Mouse (Mus musculus): Measurements from ENCODE around the gene Acot2.
A peak's percentile ranks its signal among the peaks of the same experiment; 100 is the strongest.
"Not testable (repeated sequence)": the region's sequence is repeated elsewhere in the genome, so short reads cannot be mapped to it uniquely, and the experiment has no call there.

Gene Acot2

DNA sequence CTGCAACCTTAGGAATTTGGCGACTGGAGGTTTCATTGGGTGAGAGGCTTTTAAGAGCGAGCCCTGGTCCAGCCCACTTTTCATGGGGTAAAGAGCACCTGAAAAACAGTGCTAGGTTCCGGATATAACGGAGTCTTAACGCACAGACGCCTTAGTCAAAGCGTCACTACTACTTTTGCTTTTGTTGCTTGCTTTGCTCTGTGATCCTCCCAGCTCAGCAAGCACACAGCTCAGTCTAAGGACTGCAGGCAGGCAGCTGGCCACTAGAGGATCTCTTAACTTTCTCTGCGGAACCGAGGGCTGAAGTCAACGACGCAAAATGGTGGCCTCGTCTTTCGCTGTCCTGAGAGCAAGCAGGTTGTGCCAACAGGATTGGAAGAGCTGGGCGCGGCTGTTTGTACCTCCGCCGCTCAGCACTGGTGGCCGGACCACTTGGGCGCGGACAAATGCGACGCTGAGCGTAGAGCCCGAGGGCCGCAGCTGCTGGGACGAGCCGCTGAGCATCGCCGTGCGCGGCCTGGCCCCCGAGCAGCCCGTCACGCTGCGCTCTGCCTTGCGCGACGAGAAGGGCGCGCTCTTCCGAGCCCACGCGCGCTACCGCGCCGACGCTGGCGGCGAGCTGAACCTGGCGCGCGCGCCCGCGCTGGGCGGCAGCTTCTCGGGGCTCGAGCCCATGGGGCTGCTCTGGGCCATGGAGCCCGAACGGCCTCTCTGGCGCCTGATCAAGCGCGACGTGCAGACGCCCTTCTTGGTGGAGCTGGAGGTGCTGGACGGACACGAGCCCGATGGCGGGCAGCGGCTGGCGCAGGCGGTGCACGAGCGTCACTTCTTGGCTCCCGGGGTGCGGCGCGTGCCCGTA is at the start of gene Acot2:
Gene Acot2 (plus strand): TSS at position 279 of the 859 bp plus-strand sequence.
- peak; percentile 86 for DNase-seq (ENCODE audit: low spot score)

DNA sequence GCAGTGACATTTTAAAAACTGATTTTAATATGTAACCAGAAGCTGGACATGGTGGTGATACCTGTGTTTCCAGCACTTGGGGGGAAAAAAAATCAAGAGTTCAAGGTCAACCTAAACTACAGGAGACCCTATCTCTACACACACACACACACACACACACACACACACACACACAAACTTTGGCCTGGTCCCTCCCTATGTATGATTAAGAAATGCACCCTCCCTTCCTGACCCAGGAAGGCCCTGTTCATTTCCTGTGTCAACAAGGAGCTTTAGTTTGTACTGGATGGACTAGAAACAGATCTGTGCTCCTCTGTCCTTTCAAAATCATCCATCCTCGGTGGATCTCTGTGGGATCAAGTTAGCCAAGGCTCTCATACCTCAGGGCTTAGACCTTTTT is 49.1 kb upstream of the Acot2 start:
- not testable (repeated sequence) for DNase-seq (ENCODE audit: low spot score)

DNA sequence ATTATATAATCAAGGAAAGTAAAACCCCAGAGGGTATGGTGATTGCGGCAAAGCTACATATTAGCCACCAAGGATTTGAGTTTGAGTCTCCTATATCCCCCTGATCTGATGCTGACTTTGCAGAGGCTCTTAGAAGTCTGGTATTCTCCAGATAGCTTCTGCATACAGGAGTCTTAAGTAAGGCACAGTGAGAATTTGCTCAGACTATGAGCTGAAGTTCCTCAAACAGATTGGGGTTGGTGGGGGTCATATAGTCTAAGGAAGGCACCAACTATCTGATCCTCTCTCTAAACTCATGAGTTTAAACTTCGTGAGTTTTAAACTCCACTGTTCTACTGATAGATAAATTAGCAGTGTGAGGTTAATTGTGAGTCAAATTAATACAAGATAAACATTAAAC is 48.3 kb upstream of the Acot2 start:
- no peak for DNase-seq (ENCODE audit: low spot score)

DNA sequence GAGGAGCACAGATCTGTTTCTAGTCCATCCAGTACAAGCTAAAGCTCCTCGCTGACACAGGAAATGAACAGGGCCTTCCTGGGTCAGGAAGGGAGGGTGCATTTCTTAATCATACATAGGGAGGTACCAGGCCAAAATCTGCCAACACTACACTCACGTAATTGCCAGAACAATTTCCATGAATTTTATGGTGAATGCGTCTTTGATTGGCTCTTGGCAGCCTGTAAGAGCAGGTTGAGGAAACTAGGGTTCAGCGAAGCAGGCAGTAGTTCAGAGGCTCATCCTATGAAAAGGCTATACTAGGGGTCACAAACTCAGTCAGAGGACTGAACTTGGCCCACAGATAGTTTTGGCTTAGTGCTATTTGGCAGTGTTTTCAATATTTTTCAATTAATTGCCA is 47.6 kb upstream of the Acot2 start:
- DNase-seq (ENCODE audit: low spot score) = peak; percentile 65

DNA sequence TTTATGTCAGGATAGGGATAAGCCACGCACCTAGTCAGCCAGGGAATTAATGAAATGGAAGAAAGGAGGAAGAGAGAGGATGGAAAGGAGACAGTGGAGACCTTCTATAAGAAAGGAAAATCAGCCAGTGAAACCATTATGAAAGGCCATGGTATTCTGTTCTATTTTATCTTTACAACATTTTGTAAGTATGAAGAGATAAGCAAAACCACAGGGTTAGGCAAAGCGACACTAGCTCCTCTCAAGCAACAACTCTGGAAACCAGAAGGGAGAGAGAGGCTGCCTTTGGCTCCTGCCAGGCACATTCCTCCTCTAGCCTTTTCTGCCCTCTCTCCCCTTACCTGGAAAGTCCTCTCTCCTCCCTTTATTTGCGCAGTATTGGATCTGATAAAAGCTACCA is 45.7 kb upstream of the Acot2 start:
- no peak for DNase-seq (ENCODE audit: low spot score)

DNA sequence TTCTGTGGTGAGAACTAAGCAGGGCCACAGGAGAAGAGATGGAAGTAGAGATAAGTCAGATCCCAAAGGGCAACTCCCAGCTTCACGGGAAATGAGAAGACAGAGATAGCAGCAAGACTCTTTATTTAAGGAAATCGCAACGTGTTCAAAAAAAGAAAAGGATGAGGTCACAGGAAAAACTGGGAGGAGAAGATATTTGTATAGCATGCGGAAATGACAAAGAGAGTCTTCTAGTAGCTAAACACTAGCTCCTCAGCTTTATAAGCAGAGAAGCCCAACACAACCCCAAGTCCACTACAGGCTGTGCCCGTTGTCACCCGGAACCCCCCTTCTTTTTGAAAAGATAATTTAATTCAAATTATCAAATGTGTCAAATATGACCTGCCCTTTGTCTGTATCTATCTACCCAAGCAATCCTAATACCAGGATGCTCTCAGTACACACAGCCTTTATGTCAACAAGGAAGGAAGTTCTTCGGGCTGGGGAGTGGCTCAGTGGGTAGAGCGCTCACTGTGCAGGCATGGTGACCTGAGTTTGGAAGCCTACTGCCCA is 40.3 kb upstream of the Acot2 start:
- no peak for DNase-seq (ENCODE audit: low spot score)

DNA sequence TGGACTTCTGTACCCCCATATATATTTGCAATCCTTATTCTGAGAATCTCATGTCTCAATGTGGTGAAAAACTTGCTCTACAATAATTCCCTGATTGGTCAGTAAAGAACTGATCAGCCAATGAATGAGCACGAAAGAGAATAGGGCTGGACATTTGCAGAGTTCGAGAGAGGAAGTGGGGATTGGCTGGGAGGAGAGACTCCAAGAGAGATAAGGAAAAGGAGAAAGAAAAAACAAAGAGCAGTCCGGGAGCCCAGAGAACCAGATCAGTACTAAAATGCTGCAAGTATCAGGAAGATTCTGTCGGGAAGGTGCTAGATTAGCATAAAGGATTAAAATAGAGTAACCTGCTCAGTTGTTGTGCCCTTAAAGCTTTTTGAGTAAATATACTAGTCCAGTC is 38.6 kb upstream of the Acot2 start:
- DNase-seq (ENCODE audit: low spot score) = no peak

GRCm38 (mm10) chr12:83949776-83950492 is 37.7 kb upstream of the Acot2 start:
- no peak for DNase-seq (ENCODE audit: low spot score)

DNA sequence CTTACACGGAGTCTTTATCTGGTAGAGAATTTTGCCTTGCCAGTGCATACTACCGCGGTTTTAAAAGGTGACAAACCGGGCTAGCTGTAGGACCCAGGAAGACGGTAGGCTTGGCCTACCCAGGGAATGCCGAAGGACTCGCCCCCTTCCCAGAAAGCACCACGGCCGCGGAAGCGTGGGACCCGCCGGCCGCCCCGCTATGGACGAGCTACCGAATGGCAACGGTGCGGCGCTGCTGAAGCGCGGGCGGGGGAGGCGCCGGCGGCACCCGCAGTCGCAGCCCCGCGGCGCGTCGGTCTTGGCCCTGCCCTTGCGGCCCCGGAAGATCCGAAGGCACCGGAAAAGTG is 37.2 kb upstream of the Acot2 start, which contains the start of gene Riox1:
Gene Riox1 (plus strand): TSS at position 116 of the 347 bp plus-strand sequence.
- peak; percentile 77 for DNase-seq (ENCODE audit: low spot score)

GRCm38 (mm10) chr12:83950840-83951701 is 36.6 kb upstream of the Acot2 start:
- DNase-seq (ENCODE audit: low spot score) = no peak

DNA sequence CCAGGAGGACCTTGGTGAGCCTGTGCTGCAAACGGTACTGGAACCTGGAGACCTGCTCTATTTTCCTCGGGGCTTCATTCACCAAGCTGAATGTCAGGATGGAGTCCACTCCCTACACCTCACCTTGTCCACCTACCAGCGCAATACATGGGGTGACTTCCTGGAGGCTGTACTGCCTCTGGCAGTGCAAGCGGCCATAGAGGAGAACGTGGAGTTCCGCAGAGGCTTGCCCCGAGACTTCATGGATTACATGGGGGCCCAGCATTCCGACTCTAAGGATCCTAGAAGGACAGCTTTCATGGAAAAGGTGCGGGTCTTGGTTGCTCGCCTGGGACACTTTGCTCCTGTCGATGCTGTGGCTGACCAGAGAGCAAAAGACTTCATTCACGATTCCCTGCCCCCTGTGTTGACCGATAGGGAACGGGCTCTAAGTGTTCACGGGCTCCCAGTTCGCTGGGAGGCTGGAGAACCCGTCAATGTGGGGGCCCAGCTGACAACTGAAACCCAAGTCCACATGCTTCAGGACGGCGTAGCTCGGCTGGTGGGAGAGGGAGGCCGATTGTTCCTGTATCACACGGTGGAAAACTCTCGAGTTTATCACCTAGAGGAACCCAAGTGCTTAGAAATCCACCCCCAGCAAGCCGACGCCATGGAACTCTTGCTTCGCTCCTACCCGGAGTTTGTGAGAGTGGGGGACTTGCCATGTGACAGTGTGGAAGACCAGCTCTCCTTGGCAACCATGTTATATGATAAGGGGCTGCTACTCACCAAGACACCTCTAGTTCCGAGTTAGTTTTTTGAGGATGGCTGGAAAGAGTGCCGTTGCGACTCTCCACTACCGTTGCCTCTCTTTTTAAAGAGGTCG is 35.7 kb upstream of the Acot2 start:
- DNase-seq (ENCODE audit: low spot score) = no peak

DNA sequence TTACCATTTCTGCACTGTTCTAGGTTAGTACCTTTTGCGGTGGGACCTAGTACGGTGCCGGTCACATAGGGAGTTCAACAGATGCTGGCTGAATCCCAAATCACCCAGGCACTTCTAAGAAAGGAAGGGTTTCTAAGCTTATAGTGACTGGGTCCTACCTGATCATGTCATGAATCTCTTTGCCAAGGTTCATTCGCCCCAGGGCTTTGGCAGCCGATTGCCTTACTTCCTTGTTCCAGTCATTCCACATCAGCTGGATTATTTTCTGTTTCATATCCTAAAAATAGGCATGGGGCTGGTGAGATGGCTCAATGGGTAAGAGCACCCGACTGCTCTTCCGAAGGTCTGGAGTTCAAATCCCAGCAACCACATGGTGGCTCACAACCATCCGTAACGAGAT is 29.4 kb upstream of the Acot2 start:
- no peak for DNase-seq (ENCODE audit: low spot score)

DNA sequence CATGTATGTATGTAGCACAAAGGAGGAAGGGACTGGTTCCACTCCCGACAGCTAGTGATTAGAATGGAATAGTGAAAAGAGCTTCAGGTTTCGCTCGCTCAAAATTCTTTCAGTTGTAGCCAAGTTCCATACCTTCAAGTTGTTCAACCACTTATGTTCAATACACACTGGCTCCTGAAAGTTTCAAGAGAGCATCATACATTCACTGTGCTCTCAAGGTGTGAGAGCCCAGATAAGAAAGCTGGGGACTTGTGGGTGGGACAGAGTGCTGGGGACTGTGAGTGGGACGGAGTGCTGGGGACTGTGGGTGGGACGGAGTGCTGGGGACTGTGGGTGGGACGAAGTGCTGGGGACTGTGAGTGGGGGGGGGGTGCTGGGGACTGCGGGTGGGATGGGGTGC is 22.4 kb upstream of the Acot2 start:
- no peak for DNase-seq (ENCODE audit: low spot score)

DNA sequence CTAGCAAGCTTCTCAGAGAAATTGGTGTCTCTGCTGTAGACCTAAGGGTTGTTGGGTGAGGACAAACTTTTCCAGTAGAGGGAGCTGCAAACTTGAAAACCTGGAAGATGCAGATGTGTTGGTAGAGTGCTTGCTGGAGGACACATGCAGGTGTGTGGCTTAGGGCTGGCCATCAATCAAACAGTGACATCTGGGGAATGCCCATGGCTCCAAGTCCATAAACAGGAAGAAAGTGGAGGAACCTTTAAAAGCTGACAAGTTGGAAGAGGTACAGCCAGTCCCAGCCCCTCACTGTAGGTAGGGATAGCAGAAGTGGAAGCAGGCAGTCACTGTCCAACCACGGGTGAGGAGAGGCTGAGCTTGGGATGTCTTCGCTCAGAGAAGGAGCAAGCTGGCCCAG is 15.5 kb upstream of the Acot2 start:
- peak; percentile 65 for DNase-seq (ENCODE audit: low spot score)

- no peak for DNase-seq (ENCODE audit: low spot score)
Observed at GRCm38 (mm10) chr12:83978862-83979261, 8.8 kb upstream of the Acot2 start.

DNA sequence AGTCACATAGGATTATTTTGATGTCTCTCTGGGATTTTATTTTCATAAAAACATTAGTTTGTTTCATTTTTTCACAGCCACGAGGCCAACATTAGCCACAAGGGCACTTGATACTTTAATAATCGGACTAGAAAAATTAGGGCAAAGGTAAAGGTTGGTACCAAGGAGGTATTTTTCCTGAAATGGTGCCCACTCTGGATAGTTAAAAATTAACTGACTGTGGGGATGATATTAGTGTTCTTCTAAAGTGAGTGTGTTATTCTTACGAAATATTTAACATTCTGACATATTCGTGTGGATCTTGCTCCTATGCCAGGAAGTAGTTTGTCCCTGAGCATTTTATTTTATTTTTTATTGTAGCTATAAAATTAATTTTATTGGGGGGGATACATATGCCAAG is 6.0 kb upstream of the Acot2 start:
- DNase-seq (ENCODE audit: low spot score) = no peak

DNA sequence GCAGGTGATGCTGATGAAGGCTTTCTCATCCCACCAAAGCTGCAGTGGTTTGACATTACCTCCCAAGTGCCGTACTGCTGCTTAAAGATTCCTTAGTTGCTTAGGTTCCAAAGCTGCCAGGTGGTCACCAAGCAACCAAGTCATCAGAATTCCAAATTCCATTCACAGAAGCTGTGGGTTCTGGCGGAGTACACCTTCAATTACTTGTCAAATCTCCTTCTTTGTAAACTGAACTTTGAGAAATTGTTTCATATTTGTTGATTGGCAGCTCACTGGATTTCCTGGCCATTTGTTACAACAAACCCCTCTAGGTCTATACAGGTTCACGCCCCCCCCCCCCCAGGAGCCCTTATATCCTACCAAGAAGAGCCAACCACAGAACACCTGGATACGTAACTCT is 2.9 kb upstream of the Acot2 start, which contains the start of gene Heatr4:
Gene Heatr4 (minus strand): TSS at position 101 of the 400 bp plus-strand sequence.
- no peak for DNase-seq (ENCODE audit: low spot score)

DNA sequence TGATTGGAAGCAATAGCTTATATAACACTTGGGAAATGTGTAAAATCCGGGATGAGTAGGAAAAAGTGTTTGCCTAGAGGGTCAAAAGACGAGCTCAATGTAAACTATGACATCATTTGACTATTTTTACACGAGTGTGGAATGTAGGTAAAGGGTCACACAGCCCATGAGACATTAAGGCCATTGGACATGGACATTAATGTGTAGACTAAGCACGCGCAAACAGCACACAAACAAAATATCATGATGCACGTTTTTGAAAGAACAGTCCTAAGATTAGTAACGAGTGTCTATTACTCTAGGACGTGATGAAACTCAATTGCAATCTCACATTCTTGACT is 449 bp upstream of the Acot2 start:
- DNase-seq (ENCODE audit: low spot score) = no peak

GRCm38 (mm10) chr12:83988483-83988882 is 822 bp downstream of the Acot2 start:
- peak; percentile 40 for DNase-seq (ENCODE audit: low spot score)

DNA sequence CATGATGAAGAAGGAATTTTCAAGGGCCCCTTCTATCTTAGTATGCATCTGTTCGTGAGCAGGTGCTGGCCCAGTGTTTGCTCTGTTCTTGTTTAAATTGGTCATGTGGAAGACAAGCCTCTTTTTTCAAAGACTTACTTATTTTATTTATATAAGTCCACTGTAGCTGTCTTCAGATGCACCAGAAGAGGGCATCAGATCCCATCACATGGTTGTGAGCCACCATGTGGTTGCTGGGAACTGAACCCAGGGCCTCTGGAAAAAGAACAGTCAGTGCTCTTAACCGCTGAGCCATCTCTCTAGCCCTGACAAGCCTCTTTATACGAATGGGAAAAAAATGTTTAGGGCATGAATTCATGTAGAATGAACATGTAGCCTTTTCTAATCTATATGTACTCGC is 1.7 kb downstream of the Acot2 start:
- DNase-seq (ENCODE audit: low spot score) = no peak

GRCm38 (mm10) chr12:83997221-83997620 is 9.6 kb downstream of the Acot2 start:
- no peak for DNase-seq (ENCODE audit: low spot score)
